Mouse (Mus musculus) retina, adult 2 months (tissue): Measurements from ENCODE around the gene Chp1.
"Not testable (repeated sequence)": the region's sequence is repeated elsewhere in the genome, so short reads cannot be mapped to it uniquely, and the experiment has no call there.

Source experiments
- DNase-seq: peaks from one replicate; pipeline ENCODE4 v3.0.0-alpha.2; 2012; ENCODE audit warnings: low read depth, low spot score

Chp1 gene

DNA sequence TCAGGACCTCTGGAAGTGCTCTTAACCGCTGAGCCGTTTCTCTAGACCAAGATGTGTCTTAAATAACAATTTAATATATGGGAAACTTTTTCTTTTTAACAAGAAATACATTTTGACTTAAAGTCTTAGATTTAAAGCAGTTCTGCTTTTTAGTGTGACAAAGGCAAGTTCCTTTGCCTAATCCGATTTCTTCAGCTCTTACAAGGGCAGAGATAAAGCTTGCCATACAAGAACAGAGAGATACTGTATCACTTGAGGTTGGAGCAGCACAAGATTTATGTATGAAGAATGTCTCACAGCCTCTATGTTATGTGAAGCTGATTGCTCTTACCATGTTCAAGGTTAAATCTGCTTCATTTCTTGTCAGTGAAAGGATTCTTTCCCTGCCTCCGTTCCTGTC lies 17.8 kb downstream of the Chp1 start:
- no peak for DNase-seq

DNA sequence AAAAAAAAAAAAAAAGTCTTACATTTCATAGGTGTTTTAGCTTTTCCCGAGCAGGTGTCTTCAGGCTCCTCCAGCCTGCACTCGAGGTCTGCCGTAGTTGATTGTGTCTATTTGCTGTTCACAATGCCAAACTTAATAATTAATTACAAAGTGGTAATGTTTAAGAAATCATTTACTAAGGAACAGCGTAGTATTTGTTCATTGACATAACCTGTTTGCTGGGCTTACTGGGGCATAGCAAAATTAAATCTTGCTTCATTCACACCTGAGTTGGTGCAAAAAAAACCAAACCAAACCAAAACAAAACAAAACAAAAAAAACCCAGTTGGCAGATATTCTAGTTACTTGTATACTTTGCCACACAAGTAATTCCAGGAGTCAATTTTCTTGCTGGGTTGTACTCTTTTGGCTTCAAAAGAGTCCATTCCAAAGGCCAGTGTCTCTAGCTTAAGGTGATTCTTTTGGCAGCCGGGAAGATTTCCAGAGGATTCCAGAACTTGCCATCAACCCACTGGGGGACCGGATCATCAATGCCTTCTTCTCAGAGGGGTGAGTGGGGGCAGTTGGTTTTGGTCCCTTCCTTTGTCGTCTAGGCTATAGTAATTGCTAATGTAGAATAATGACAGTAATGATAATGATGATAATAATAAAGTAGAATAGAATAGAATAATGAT lies 18.8 kb downstream of the Chp1 start:
- DNase-seq = no peak

- no peak for DNase-seq
Observed at GRCm38 (mm10) chr2:119572471-119572870, 25.0 kb downstream of the Chp1 start.

DNA sequence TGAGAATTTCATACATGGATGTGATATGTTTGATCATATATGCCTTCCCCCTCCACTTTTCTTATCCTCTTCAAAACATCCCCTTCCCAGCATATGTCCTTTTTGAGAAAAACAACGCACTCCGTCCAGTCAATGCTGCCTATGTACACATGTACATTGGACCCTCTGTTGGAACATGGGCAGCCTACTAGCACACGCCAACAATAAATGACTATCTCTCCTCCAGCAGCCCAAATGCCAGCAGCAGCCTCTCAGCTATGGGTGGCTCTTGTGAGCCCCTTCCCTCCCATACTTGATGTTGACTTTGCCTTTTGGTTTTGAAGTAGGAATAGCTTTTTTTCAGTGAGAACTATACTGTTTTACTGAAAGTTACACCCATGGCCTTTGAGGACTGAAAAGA lies 34.1 kb downstream of the Chp1 start:
- no peak for DNase-seq

GRCm38 (mm10) chr2:119583439-119583838 lies 35.9 kb downstream of the Chp1 start:
- DNase-seq = no peak

DNA sequence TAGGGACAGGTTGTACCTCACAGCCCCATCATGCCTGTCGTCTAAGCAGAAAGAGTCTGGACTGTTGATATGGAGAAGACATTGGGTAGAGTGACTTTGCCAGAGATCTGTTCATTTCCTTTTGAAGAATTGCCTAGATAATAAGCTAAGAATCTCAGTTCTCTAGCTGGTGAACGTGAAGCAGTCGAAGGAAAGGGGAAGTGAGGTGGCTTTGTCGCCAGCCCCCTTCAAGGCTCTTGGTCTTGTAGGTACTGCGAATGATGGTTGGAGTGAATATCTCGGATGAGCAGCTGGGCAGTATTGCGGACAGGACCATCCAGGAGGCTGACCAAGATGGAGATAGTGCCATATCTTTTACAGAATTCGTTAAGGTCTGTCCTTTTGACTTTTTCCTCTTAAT lies 36.8 kb downstream of the Chp1 start:
- DNase-seq = no peak

- no peak for DNase-seq
Observed at GRCm38 (mm10) chr2:119587383-119587782, 39.9 kb downstream of the Chp1 start.

- DNase-seq = no peak
Observed at GRCm38 (mm10) chr2:119591247-119591646, 43.8 kb downstream of the Chp1 start.

DNA sequence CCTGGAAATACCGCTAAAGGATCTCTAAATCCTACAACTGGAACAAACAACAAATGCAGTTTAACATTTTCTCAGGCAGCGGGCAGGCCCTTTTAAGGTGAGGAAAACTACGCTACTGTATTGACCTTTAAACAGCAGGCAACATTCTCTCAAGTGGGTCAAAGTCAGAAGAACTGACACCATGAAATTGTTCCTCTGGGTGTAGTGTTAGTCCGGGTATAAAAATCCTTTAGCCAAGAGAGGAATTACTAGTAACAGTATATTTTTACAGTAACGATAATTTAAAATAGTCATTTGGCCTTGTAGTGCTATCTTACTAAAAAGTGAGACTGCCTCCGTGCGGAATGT lies 46.2 kb downstream of the Chp1 start:
- DNase-seq = no peak

DNA sequence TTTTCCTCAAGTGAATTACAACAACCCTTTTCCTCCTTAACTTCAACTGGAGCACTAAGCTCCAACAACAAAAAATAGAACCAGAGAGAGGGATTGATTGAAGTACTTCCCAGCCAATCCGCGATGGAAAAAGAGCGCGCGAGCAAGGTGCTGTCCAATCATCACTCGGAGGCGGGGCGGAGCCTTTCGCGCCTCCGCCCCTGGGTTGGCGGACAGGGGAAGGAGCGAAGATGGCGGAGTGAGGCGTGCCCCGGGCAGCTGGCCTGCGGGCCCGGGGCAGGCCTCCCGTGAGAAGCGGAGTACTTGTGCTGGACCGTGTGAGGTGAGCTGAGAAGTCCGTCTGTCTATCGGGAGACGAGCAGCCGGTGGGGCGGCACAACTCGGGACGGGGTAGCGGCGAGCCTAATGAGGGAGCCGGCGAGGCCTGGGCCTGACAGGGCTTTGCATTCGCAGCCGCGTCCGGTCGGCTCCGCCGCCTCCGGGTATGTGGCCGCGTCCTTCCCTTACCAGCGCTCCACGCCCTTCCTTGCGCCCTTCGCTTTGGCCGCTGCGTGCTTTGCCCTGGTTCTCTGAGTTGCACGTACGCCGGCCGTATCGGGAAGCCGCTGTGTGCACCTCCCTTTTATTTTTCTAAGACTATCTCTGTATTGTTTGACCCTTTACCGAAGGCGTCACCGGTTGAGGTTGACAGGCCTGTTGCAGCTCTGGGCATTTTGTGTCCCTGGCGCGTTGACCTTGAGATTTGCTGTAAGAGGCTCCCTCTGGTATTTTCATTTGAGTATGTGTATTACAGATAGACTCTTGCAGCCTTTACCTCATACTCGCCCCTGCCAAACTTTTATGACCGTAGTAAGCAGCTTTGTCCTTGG lies 46.9 kb downstream of the Chp1 start:
- peak; percentile 96 for DNase-seq

DNA sequence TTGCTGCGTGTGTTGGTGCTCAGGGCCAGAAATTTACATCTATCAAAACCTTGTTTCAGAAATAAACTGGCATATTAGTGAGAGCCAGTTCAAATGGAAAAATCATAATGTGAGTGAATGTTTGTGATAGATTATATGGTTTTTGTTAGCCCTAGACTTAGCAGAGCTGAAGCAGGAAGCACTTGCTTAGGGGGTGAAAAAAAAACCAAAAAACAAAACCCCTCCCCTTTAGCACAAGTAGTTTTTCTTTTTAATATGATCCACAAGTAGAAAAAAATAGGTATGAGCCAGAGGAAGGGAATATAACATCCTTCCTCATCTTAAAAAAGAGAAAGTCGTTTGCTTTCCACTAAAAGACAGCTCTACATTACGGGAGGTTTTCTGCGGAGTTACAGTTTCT lies 47.8 kb downstream of the Chp1 start:
- no peak for DNase-seq

- DNase-seq = no peak
Observed at GRCm38 (mm10) chr2:119596781-119597330, 49.4 kb downstream of the Chp1 start.

DNA sequence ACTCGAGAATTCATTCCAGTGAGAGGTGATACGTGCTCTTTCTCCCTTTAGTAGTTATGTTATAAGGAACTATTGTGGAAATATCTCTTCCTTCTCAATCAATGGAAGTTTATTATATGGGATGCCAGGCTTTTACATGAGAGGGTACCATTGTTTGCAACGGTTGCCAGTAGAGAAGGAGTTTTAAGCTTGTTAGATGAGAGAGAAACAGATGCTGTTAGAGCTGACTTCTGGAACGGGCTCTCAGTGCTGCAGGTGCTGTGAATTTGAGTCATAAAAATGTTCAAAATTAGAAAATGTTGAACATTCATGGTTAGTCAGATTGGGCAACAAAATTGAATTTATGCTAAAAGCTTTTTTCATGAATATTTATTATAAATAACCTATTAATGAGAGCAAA lies 53.5 kb downstream of the Chp1 start:
- no peak for DNase-seq

DNA sequence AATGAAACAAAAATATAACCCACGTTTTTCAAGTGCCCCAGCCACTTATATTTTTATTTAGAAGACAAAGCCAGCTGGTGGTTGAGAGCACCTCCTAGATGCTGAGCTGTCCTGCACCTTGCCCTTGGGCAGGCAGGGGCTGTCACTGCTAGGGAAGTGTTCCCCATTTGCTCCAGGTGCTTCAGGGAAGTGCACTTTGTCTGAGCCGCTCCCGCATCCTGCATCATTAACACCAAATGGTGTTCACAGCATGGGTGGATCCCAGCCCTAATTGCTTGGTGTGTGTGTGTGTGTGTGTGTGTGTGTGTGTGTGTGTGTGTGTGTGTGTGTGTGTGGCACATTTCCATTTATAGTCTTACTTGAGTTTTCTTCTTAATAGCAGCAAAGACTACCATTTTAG lies 54.1 kb downstream of the Chp1 start:
- DNase-seq = not testable (repeated sequence)

DNA sequence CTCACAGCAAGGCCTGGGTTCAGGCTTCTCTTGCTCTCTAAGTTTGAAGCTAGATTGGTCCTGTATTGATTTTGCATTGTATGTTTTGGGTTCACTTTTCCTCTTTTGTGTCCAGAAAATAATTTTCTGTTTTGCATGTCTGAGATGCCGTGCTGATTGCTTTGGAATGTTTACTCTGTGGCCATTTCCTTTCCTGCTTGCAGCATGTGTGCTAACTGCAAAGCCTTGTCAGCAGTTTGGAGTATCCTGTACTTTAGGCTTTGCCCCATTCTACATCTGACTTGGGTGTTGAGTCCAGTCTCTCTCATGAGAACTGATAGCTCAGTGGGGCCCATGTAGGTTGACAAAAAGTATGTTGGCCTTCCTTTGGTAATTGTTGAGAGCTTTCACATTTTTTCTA lies 55.0 kb downstream of the Chp1 start:
- DNase-seq = no peak

DNA sequence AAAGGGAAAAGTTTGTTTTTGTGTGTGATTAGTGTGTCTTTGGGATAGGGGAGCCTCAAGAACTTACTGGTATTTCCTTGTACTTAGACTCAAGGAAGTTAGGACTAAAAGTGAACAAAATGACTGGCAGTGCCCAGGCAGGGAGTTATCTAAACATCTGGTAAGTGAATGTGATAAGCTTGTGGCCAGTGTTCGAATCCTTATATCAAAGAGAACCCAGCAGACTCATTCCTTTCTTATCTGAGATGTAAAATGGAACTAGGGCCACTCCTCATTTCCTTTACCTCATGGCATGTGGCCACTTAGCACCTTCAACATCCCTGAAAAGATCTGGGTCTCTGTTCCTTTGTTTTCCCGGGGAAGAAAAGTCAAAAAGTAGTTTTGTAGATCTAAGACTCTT lies 56.4 kb downstream of the Chp1 start:
- DNase-seq = no peak

GRCm38 (mm10) chr2:119605361-119605973 lies 58.0 kb downstream of the Chp1 start:
- DNase-seq = no peak

- no peak for DNase-seq
Observed at GRCm38 (mm10) chr2:119607023-119607422, 59.5 kb downstream of the Chp1 start.

- DNase-seq = no peak
Observed at GRCm38 (mm10) chr2:119617841-119618198, 70.3 kb downstream of the Chp1 start.

GRCm38 (mm10) chr2:119618199-119618982 lies 70.9 kb downstream of the Chp1 start, which contains the start of the genes Nusap1 and Oip5:
Gene Nusap1, plus strand, starts transcription at chr2:119618298.
Gene Oip5, minus strand, starts transcription at chr2:119618469.
- DNase-seq = peak; percentile 78

GRCm38 (mm10) chr2:119619002-119619401 lies 71.5 kb downstream of the Chp1 start:
- not testable (repeated sequence) for DNase-seq

GRCm38 (mm10) chr2:119621302-119621701 lies 73.8 kb downstream of the Chp1 start:
- no peak for DNase-seq
